Mouse (Mus musculus): Measurements from ENCODE around the gene Sft2d1.
A peak's percentile ranks its signal among the peaks of the same experiment; 100 is the strongest.
"Not testable (repeated sequence)": the region's sequence is repeated elsewhere in the genome, so short reads cannot be mapped to it uniquely, and the experiment has no call there.

The Sft2d1 gene

DNA sequence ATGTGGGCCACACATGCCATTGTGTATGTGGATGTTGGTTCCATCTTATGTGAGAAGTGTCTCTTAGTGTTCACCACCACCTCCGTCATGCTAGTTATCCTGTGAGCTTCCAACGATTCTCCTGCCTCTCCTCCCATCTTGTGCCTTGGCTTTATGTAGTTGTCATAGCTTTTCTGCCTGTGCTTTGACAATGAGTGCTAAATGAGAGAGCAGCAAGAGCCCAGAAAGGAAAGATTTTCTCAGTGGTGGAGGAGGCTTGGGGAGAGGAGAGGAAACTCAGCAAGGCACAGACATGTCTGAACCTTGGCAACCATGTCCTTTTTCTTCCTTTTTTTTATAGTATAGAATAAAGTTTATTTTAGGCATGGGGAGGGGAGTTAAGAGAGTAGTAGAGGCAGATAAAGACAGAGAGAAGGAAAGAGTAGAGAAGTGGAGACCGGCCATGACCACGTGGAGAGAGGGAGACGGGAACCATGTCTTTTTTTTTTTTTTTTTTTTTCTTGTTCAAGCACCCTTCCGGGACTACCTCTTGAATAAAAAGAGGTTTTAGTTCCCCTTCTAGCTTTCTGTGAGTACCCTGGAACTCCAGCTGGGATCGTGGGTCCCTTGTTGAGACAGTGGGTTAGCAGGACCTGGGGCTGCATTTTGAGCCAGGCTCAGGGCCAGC, 8.0 kb upstream of the Sft2d1 start:
- DNase-seq (ENCODE audit: low spot score in 2 of 2): no peak

DNA sequence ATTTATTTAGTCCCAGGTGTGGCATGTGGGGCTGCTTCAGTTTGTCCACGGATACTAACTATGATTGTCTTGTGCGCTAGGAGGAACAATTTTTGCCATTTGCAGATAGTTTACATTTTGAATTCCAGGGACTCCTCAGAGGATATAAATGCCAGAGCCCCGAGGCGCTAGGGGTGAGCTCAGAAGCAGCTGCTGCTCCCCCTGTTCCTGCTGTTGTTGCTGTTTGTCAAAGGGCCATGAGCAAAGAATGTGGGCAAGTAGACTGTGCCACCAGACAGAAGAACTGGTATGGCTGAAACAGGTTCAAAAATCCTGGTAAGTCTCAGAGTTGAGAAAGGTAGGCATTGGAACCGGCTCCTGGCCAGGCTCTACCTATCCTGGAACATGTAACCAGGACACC, 7.2 kb upstream of the Sft2d1 start:
- DNase-seq (ENCODE audit: low spot score in 2 of 2): no peak

DNA sequence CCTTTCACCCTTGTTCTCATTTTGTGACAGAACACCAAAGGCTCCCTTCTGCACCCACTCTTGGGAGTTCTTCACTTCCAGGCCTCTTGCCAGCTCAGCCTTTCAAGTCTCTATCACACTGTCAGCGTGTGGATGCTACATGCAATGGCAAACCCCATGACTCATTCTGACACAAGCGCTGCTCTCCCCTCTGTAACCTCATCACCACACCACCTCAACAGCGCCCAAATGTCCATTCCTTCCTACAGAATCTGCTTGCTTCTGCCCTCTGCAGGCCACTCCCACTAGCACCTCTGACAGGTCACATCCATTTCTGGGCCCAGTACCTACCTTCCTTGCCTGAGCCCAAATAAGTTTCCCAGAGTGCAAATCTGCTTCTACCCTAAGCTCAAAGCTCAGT, 5.1 kb upstream of the Sft2d1 start:
- DNase-seq (ENCODE audit: low spot score in 2 of 2): no peak

DNA sequence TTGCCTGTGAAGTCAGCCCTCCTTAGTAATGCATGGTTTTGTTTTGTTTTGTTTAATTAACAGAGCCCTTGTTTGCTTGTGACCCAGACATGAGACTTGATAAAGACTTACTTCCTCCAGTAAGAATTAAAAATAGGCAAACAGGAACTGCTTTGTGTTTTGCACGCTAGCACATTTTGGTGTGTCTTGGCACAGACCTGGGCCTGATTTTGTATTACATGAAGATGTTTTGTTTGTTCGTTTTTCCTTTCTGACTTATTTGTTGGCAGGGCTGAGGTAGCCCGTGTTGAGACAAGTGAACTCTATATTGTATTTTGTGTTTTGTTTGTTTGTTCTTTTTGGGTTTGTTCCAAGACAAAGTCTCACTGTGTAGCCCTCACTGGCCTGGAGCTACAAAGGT, 849 bp downstream of the Sft2d1 start:
- DNase-seq (ENCODE audit: low spot score in 2 of 2): no peak

DNA sequence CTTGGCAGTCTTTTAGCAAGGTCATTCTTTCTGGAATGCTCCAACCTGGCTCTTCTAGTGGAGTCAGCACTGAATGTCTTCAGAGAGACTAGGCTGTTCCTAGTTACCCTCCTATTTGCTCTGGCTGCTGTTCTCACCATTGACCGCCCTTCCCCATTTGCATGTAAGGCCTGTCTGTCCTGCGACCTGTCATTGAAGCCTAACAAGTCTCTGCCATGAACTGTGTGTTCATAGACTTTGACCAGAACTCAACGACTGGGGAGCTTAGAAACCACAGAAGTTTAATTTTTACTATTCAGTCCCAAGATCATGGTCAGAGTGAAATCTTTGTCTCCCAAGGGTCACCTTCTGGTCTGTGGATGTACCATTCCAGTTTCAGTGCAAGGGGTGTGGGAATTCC, 3.1 kb downstream of the Sft2d1 start:
- peak in 1 of 2 experiments; percentile 13 for DNase-seq (ENCODE audit: low spot score in 2 of 2)

DNA sequence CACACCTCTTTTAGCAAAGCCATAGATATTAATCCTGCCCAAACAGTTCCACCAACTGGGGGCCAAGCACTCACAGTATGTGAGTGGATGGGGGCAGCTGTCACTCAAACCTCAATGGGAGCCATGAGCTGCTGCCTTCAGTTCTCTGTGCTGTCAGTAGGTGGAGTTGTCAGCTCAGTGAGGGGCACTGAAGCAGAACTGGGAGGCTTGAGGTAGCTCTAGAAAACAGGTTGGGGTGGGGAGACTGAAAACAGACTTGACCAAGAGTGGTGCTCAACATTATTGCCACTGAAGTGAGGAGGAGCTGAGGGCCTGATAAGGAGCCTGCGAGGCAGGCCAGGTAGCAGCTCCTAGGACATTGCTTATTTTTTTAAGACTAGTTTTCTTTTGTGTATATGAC, 5.3 kb downstream of the Sft2d1 start:
- DNase-seq (ENCODE audit: low spot score in 2 of 2): peak in 1 of 2 experiments; percentile 33

DNA sequence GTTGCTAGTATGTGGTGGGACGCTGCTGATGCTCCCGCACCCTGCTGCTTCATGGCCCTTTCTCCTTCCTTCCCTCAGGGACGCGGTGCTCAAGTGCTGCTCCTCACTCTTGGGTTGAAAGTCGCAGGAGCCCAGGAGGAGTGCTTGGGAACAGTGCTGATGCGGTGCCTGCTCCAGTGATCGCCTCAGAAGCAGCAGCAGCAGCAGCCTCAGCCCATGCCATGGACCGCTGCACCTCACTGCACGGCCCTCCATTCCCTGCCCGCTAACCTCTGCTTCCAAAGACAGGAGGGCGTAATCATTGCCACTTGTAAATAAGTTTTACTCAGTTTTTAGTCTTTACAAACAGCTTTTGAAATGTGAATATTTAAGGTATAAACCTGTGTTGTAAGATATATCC, 16.0 kb downstream of the Sft2d1 start:
- peak in 1 of 2 experiments; percentile 13 for DNase-seq (ENCODE audit: low spot score in 2 of 2)

DNA sequence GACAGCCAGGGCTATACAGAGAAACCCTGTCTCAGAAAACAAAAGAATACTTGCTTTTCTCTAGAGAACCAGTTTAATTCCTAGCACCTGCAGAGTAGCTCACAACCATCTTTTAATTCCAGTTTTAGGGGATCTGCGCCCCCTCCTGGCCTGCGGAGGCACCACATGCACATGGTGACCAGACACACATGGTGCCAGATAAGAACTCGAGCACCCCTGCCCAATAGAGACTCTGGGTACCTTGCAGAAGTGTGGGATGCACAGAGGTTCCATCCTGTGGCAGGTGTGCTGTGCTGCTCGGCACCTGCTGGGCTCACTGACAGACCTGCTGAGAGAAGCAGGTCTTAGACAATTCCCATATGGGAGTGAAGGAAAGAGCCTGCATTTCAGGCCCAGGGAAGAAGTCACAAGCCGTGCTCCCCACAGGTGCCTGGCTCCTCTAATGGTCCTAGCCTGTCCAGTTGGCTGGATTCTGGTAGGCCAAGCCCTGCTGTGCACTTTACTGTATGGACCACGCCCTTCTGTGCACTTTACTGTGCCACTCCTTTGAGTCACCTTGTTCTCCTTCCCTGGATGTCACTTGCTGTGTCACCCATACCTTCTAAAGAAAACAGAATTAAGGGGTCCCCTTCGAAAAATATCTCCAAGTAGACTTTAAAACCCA, 17.7 kb downstream of the Sft2d1 start:
- no peak for DNase-seq (ENCODE audit: low spot score in 2 of 2)

DNA sequence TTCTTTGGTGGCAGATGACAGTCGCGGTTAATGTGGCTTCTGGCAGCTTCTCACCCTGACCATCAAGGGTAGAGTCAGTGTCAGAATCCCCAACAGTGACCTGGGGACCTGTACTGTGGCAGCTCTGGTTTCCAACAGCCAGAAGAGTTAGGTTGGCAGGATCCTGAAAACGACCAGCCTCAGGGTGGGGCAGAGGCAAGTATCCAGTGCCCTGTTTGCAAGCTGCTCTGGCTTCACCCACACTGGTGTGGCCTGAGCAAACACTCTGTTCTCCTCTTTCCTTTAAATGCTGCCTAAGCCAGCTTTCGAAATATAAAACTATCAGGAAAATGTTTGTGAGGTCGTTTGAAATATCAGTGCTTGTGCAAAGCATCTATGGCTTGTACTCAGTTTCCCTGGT, 19.7 kb downstream of the Sft2d1 start:
- no peak for DNase-seq (ENCODE audit: low spot score in 2 of 2)

DNA sequence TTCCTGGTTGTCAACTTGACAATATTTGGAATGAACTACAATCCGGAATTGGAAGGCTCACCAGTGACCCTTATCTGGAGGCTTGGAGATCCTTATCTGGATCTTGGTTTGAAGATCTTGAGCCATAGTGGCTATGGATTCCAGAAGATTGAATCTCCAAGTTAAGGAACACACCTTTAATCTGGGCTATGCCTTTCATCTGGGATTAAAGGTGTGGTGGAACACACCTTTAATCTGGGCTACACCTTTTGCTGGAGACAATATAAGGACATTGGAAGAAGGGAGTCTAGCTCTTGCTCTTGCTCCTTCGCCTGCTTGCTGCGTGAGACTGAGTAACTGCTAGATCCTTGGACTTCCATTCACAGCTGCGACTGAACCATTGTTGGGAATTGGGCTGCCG, 26.3 kb downstream of the Sft2d1 start, which contains the start of gene Prr18:
Prr18 (plus strand) TSS at position 301 of the 400 bp plus-strand sequence.
- DNase-seq (ENCODE audit: low spot score in 2 of 2): not testable (repeated sequence)

DNA sequence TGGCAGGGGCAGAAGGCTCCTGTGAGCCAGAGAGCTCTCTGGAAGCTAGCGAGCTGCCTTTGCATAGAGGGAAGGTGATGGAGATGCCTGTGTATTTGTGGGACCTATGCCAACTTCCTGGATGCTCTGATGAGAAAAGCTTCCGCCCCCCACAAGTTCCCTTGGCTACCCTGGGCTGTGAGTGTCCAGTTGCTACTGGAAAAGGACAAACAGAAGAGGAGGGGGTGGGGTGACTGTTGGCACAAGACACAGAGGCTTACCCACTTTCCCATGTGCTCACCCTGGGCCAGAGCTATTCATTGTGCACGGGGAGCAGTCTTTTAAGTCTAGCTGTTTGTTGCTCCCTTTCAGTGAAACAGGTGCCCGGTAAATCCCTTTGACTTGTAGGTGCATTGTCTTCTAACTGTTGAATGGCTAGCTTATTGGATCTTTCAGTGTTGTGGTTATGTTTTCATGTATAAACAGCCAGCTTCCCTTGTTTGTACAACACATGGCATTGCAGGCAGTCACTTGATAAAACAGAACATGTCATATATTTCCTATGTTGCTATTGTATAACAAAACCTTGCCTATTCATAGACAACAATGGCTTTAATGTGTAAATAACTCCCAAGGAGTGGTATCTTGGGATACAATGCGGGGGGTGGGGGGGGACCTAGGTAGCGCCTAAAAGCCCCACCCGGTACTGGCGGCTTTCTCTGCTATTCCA, 28.9 kb downstream of the Sft2d1 start:
- DNase-seq (ENCODE audit: low spot score in 2 of 2): peak; percentile 54 to 62

DNA sequence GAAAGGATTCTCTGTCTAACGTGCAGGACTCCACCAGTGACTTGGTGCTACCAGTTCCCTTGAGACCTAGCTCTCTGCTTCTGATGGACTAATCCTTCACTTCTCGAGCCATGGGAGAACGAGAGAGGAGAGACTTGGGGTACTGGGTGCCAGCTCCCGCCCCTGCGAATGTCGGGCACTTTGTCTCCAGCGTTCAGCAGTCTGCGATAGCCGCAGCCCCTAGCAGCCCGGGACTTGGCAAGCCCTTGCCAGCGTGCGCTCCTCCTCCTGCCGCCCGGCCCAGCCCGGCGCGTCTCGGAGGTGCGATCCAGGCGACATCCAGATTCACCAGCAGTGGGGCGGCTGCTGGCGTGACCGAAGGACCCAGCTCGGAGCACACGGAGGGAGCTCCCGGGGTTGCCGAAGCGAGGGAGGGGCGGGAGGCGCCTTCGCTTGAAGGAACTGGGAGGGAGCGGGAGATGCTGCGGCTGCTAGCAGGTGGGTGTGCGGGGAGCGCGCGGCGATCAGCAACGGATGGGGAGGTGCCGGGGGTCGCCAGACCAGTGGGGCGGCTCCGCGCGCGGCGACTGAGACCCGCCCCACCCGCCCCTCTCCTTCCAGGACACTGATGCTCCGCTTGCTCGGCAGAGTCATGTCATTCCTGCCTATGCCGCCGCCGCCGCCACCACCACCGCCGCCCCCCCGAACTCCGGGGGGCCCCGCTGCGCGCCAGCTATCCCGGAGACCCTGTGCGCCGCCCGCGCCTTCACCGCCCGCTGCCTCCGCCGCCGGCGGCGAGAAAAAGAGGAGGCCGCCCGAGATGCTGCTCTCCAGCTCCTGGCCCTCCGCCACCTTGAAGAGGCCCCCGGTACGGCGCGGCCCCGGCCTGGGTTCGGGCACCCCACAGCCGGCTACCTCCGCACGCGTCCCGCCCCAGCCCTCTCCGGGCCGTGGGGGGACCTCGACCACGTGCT, 29.8 kb downstream of the Sft2d1 start:
- peak; percentile 67 to 75 for DNase-seq (ENCODE audit: low spot score in 2 of 2)

DNA sequence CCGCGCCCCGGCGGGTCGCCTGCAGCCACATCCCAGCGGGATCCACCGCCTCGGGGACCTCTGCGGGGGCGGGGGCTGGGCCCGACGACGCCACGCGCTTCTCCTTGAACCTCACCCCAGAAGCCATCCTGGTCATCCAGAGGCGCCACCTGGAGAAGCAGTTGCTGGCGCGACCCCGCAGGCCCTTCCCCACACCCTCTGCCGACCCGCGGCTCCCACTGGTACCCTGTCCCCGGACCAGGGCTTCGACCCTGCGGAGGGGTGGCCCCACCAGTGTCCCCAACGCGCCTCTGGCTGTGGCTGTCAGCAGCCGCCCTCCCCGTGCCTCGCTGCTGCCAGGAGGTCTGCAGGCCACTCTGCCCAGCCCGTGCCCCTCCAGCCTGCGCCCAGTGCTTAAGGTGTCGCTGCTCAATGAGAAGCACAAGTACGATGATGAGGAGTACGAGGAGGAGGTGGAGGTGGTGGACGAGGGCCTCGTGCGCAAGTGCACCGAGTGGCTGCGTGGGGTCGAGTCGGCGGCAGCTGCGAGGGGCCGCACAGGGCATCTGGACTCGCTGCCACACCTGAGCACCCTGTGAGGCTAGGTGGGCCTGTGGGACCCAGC, 30.6 kb downstream of the Sft2d1 start:
- DNase-seq (ENCODE audit: low spot score in 2 of 2): peak in 1 of 2 experiments; percentile 37

DNA sequence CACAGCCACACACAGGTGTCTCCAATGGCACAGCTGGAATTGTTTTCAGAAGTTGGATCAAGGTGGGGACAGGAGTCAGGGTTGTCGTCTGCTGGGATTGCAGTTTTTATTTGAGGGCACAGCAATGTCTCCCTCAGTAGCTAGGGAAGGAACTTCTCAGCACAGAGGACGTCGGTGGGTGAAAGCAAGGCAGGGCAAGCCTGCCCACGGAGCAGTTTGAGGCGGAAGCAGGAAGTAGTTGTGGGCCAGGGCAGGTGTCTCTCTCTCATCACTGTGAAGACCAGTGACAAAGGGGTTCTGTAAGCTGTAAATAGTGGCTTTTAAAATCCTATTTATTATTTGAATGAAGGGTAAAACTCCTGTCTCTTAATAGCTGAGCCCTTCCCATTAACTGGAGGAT, 31.8 kb downstream of the Sft2d1 start:
- DNase-seq (ENCODE audit: low spot score in 2 of 2): no peak

DNA sequence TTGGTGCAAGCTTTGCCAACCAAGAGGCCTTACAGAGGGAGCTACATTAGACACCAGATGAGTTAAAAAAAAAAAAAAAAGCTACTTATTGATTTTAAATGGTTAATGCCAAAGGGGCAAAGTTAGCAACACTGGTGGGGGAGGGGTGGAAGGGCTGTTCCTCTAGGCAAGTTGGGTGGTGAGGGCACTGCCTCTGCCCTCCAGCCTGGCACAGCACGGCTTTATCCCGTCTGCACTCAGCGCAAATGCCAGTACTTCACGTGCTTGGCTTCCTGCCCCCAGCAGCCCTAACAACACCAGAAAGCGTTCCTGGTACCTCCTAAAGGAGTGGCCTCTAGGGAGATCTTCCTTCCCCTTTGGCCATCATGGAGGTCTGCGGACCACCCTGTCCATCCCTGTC, 32.5 kb downstream of the Sft2d1 start:
- DNase-seq (ENCODE audit: low spot score in 2 of 2): peak in 1 of 2 experiments; percentile 42

DNA sequence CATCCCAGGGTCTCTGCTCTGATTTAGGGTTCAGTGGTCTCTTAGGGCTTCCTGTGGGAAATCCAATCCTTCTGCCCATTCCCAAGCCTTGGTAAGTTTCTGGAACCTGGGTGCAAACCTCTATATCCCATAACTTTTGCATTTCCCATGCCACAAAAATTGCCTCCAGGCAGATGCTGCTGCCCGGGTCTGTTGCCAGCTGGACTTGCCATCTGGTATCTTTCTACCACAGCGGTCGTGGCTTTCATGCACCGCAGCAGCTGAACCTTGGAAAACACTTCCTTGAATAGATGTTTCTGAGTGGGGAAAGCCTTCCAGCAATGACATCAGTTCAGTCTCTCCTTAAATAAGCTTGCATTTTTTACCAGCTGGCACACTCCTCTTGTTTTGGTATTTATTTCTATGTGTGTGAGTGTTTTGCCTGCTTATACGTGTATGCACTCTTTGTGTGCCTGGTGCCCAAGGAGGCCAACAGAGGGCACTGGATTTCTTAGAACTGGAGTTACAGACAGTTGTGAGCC, 36.9 kb downstream of the Sft2d1 start:
- DNase-seq (ENCODE audit: low spot score in 2 of 2): no peak

DNA sequence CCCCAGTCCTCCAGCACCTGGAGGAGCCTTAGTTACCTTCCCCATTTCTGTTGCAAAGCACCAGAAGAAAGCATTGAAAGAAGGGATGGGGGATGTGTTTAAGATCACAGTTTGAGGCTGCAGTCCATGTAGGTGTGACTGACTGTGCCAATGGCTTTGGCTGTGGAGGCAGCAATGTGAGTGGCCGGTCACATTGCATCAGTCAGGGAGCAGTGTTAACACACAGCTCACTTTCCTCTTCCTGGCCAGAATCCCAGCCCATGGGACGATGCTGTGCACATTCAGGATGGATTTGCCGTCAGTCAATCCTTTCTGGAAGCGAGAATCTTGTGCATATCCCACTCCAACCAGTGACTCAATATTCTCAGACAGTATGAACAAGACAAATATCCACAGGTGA, 38.0 kb downstream of the Sft2d1 start:
- peak in 1 of 2 experiments; percentile 40 for DNase-seq (ENCODE audit: low spot score in 2 of 2)

DNA sequence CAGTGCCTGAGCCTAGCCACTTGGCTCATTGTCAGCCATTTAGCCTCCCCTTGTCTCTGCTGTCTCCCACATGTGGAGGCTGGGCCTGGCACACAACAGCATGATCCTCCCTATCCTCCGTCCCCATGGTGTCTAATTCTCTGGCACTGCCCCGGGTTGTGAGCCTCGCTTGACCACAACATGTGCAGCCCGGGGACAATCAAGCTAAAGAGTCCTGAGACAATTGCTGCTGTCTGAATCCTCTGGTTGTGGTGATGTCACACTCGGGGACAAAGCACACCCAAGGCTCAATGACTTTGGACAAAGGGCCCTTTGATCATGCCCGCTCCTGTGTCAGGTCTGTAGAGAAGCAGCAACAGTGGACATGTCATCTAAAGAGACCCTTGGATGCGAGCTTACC, 40.2 kb downstream of the Sft2d1 start:
- no peak for DNase-seq (ENCODE audit: low spot score in 2 of 2)

DNA sequence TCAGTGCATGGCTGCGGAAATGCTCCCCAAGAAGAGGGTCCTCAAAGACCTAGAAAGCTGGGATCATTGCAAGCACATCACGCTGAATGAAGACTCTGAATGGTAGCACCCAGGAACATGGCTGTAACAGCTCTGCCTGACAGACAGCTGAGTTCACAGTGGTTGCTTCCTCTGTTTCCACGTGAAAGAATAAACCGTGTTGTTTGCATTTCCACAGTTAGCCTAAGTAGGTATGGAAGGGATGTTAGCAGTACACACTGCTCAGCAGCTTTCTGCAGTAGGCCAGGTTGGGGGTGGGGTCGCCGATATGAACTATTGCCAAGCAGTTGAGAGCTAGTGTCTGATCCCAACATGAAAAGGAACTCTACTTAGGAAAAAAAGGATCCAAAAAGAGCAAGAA, 44.8 kb downstream of the Sft2d1 start, which contains the start of gene T2:
T2 (plus strand) TSS at position 301 of the 400 bp plus-strand sequence.
- no peak for DNase-seq (ENCODE audit: low spot score in 2 of 2)

DNA sequence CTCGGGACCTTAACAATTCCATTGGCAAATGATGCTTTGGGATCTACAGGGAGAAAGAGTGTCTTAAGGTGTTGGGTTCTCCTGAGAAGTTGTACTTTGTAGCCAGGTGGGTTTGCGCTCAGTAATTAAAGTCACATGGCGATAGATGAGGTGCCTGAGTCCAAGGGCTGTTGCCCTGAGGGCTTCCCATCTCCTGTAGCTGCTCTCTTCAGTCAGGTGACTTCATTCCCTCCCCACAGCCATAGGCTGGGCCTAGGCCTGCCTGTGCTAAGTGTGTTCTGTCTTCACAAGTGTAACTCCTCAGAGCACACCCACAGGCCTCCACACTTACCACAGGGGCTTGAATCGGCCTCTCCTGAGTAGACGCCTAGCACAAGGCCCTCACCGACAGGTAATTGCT, 46.6 kb downstream of the Sft2d1 start:
- DNase-seq (ENCODE audit: low spot score in 2 of 2): no peak

DNA sequence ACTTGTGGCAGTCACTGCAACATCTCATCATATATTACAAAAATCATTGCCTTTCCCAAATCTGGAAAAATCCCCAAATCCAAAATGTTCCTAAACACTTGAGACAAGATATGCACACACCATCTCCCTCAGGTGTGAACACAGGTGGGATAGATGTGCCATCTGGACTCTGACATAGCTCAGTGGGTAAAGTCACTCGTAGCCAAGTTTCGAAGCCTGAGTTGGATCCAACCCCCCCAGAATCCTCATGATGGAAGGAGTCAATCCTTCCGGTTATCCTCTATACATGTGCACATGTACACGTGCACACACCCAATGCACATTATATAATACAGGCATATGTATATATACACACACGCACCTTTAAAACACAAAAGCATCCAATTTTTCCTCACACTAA, 50.0 kb downstream of the Sft2d1 start:
- no peak for DNase-seq (ENCODE audit: low spot score in 2 of 2)
